Mouse (Mus musculus) c-Kit-negative CD71-positive TER-119-positive erythroid progenitor cells, embryonic 14.5 days (primary cell): ENCODE results near the gene Ppp1ca.

Experiments used
- DNase-seq: peaks from one replicate; pipeline ENCODE4 v3.0.0-alpha.2; 2013; ENCODE audit warnings: low read depth, low spot score

Gene Ppp1ca

GRCm38 (mm10) chr19:4154437-4155222 is 37.2 kb upstream of the Ppp1ca start:
- DNase-seq: no peak

GRCm38 (mm10) chr19:4155223-4156072 is 36.4 kb upstream of the Ppp1ca start:
- no peak for DNase-seq

DNA sequence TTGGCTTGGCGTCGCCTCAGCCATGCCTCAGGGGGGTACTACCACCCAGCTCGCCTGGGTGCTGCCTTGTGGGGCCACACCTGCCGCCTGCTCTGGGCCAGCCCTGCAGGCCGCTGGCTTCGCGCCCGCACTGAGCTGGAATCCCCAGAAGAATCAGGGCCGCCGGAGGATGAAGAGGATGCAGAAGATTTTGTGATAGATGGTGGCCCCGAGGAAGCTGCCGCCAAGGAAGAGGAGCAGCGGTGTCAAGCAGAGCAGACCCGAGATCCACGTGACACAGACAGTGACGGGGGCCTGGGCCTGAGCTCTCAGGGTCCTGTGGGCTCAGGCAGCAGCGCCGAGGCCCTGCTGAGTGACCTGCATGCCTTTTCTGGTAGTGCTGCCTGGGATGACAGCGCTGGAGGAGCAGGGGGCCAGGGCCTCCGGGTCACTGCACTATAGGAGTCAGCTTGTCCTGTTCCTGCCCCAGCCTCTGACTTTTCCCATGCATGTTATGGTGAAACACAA is 35.7 kb upstream of the Ppp1ca start:
- no peak for DNase-seq

DNA sequence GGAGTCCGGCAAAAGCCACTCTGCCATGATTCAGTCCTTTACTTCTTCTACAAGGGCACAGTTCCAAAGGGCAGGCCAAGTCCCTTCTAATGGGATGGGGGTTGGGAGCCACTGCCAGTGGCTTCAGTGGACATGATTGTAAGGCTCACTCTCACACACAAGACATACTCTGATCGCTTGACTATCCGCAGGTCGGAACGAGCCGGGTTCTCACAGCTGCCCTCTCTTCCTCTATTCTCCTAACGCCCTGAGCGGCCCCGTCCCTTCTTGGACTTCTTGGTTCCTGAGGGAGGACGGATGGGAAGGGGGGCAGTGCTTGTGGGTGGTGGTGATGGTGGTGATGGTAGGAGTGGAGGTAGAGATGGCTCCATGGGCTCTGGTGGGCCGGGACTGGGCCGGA is 35.1 kb upstream of the Ppp1ca start:
- no peak for DNase-seq

- DNase-seq: no peak
These were observed 32.8 kb upstream of the Ppp1ca start for GRCm38 (mm10) chr19:4159049-4159448.

DNA sequence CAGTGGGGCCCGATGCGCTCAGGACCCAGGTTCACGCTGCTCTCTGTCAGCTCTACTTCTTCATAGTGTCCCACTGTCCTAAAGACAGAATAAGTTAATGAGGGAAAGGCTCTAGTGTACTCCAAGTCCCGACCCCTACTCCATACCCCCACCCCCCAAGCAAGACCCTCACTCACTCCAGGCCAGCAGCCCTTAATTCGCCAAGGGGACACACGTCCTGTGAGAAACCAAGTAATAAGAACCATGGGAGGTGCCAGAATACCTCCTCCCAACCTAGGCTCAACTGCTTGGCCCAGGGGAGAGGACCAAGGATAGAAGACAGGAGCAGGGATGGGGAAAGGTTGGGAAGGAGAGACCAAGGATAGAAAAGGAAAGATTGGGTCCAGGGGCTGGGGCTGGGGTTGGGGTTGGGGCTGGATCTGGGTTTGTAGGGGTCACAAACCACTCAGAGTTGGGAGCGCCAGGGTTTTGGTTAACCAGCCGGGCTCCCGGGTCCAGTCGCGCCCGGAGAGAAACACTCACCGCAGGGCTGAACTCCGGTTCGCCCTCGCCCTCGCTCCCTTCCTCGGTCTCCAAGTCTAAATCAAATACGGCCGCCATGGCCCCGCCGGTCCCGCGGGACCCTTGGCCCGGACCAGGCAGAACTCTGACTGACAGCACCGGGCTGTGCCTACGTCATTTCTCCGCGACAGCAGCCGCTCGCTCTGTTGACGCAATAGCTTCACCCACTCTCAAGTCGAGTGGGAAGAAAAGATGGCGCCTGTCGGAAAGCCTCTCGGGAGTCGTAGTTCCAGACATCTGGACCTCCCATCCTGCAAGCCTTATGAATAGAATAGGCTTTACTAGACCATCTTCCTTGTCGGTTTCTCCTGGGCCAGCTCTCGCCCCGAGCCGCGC is 29.0 kb upstream of the Ppp1ca start, which contains the start of gene Rps6kb2:
Gene Rps6kb2 (minus strand): TSS at position 709 of the 897 bp plus-strand sequence.
- peak; percentile 90 for DNase-seq

DNA sequence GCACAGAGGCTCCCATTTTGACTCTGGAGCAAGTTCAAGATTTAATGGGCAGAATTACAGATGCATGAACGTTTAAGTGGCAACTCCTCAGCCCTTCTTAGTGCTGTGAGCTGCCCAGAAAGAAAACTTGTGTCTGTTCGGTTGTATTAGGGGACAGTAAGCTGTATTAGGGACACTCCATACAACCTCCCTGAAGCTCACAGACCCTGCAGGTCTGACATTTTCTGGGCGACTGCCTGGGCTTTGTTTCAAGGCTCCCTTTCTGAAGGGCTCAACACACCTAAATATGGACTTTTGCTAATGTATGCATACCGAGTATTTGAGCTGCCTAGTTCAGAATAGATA is 28.4 kb upstream of the Ppp1ca start:
- DNase-seq: no peak

GRCm38 (mm10) chr19:4164100-4164499 is 27.8 kb upstream of the Ppp1ca start:
- DNase-seq: no peak

- DNase-seq: no peak
These were observed 27.1 kb upstream of the Ppp1ca start for GRCm38 (mm10) chr19:4164721-4165120.

DNA sequence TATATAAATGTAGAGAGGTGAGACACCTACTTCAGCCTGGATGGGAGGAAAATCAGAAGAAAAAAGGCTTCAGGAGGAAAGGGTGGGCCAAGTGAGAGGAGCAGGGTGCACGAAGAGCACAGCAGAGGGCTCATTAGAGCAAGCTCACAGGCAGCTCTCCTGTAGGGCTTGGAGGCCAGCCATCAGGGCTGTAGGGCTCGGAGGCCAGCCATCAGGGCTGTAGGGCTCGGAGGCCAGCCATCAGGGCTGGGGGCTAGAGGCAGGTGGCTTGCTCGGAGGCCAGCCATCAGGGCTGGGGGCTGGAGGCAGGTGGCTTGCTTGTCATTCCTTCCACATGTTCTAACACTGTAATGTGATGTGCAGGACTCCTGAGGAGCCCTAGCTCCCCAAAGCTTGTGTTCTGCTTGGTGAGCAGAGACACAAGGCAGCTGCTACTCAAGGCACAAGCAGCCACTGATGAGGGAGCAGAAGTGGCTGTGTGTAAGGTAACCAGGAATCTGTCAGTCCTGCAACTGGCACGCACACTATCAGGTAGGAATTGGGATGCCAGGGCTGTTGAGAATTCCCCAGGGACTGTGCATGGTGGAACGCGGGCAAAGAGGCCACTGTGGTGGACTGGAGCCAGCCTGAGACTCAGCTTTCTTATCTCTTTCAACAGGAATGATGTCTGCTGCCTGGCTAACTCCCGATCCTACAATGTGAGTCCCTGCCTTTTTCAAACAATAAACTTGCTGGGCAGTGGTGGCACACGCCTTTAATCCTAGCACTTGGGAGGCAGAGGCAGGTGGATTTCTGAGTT is 25.0 kb upstream of the Ppp1ca start:
- no peak for DNase-seq

DNA sequence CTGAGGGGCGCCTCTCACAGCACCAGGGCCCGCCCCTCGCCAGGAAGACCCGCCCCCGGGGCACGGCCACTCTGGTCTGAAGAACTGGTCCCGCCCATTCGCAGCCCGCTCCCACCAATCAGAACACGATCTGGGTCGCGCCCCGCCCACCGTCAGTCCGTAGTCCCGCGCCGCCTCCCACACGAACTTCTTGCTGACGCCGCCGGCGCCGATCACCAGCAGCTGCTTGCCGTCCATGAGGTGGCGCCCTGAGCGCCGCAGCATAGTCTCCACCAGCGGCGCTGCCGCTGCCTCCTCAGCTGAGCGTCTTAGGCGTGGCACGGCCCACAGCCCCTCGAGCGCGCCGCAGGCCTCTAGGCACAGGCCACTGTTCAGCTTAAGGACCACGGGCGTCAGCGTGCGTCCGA is 22.5 kb upstream of the Ppp1ca start:
- peak; percentile 95 for DNase-seq

GRCm38 (mm10) chr19:4169810-4170209 is 22.1 kb upstream of the Ppp1ca start:
- no peak for DNase-seq

DNA sequence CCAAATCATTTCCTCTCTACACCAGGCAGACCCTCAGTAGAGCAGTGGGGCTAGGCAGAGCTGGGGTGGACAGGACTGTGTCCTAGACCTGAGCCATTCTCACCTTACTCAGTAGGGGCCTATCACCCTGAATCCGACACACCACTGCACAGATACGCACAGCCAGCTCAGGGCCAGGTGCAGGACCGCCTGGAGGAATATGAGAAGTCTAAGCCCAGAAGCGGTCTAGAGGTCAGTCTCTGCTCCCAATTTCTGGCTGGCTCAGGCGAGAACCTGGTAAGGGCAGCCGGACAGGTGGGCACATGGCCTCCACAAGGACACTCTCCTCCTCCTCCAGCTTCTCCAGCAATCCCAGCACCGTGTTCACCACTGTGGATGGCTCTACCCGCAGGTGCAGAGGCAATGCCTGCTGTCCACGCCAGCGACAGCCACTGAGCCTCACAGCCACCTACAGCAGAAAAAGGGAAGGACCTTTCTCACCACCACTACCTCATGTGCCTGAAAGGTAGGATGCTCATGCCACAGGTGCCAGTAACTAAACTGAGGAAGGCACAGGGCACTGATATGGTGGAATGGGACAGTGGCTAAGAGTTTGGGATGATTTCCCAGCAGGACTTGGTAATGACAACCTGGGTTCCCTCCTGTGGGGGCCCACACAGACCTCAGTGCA is 21.0 kb upstream of the Ppp1ca start:
- no peak for DNase-seq

DNA sequence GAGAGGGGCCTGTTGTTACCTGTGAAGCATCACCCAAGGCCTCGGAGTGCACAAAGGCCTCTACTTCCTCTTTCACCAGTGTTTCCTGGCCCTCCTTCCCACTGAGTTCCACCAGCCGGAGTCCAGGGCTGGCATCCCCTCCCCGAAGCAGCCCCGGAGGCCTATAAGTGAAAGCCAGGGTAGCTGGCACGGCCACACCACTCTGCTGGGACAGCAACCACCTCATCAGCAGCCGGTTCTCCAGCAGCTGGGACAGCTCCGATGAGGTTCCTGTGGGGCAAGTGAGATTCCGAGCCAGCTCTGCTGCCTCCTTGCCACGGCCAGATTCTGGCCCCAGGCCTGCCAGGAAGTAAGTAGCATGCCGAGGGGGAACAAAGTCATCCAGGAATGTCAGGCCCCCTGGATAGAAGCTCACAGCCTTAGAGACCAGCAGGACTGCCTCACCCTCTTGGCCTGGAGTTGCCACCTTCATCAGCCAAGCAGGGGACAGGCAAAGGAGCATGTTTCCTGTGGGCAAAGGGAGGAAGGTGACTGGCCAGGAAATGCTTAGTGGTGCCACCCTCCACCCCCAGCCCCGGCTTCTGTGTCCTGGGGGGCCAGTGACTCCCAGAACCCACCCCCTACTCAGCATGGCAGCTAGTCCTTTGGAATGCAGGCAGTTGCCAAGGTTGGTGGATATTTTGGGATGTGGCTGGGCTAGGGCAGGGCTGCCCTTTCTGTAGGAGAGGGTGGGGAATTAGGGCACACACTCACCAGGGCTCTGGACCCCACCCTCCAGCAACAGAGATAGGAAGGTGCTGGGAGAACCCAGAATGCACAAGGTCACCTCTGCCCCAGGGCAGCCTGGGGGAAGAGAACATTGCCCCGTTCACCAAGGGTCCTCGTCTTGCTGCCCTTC is 20.2 kb upstream of the Ppp1ca start:
- no peak for DNase-seq

DNA sequence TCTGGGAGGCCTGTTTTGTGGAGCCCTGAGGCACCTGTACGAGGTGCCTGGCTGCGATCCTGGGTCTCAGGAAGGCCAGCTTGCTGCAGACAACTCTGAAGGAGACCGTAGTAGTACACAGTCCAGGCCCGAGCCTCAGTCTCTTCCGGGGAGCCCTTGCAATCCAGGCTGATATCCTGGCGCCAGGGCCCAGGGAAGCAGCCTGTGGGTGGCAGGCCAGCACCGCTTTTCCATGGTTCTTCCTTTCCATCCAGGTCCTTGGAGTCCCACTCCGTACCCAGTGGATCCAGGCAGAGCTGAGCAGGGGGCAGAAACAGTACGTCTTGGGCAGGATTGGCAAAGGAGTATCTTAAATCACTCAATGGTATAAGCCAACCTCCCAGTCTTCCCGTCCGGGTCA is 18.9 kb upstream of the Ppp1ca start:
- no peak for DNase-seq

- DNase-seq: no peak
These were observed 16.4 kb upstream of the Ppp1ca start, which contains the start of gene Carns1 for GRCm38 (mm10) chr19:4175368-4175947. Carns1 (minus strand) TSS chr19:4175479.

DNA sequence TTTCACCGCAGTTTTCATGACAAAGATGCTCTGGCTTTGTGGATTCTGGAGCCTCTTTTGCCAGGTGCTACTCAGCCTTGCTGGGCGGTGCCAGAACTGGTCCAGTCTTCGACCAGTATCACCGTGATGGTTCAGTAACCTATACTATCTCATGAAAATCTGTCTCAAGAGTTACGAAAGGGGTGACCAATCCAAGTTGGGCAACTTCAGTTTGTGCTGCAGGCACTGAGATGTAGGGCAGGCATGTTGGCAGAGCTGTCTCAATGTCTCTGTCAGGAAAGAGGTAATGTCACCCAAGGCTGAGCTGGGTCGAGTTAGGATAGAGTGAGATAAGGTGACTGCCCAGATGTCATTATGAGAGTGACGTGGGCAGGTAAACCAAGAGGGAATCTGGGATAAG is 11.5 kb upstream of the Ppp1ca start:
- no peak for DNase-seq

DNA sequence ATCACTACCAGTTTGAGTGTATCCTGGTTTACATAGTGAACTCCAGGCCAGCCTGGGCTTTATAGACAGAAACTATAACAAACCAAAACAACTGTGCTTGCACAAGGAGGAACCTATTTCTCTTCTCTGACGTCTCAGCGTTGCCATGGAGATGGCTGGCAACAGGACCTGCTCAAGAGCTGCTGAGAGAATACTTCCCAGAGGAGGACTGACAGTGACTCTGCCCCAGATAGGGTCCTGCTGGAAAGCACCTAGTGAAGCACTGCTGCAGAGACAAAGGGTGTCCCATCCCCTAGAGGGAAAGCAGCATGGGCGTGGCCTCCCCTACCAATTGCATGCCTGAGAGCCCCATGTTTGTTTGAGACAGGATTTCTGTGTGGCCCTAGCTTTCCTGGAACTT is 10.0 kb upstream of the Ppp1ca start:
- no peak for DNase-seq

- DNase-seq: no peak
These were observed 8.2 kb upstream of the Ppp1ca start for GRCm38 (mm10) chr19:4183689-4184088.
